Mouse (Mus musculus): ENCODE measurements around the gene Frrs1l.

Gene Frrs1l

GRCm38 (mm10) chr4:57003886-57004285 is 13.7 kb upstream of the Frrs1l start:
- no peak for TF ChIP-seq GATA4 (IDR thresholded peaks at IDR 0.05; ENCODE audit: insufficient replicate concordance, low read length)

GRCm38 (mm10) chr4:57002751-57003150 is 12.6 kb upstream of the Frrs1l start:
- no peak for TF ChIP-seq GATA4 (IDR thresholded peaks at IDR 0.05; ENCODE audit: insufficient replicate concordance, low read length)

GRCm38 (mm10) chr4:57001437-57001836 is 11.2 kb upstream of the Frrs1l start:
- no peak for TF ChIP-seq GATA4 (IDR thresholded peaks at IDR 0.05; ENCODE audit: insufficient replicate concordance, low read length)

- no peak for TF ChIP-seq GATA4 (IDR thresholded peaks at IDR 0.05; ENCODE audit: insufficient replicate concordance, low read length)
Observed at GRCm38 (mm10) chr4:56993331-56993730, 3.1 kb upstream of the Frrs1l start.

- TF ChIP-seq GATA4 (IDR thresholded peaks at IDR 0.05; ENCODE audit: insufficient replicate concordance, low read length) = no peak
Observed at GRCm38 (mm10) chr4:56991951-56992350, 1.8 kb upstream of the Frrs1l start.

DNA sequence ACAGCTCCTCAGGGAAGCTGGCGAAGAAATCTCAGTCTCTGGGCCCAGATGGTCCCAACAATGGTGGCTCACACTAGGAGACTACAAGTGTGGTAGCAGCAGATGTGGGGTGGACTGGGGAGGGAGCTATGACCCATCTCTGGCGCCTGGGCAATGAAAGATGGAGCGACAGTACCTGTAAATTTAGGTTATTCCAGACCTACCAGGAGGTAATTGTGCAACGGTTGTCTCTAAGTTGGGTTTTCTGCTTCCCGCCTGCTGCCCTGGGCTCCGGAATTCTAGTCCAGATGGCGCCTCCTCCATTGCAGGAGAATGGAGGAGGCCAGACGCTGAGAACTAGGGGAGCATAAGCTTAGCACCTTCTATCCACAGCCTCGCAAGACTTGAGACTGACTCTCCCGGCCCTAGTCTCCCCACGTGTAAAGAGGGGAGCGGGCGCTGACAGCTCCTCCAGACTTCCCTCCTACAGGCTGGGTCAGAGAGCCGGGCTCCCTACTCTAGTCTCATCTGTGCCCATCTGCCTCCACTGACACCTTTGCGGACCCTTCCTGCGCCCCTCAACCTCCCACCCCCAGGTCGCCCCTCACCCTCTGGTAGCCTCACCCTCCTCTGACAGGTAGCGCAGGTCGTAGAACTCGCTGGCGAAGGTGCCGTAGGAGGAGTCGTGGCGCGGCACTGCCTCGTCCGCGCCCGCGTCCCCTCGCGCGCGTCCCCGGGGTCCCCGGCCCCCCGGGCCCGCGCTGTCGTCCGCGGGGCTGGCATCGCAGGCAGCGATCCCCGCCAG is 568 bp downstream of the Frrs1l start:
- TF ChIP-seq GATA4 (IDR thresholded peaks at IDR 0.05; ENCODE audit: insufficient replicate concordance, low read length) = no peak

- no peak for TF ChIP-seq GATA4 (IDR thresholded peaks at IDR 0.05; ENCODE audit: insufficient replicate concordance, low read length)
Observed at GRCm38 (mm10) chr4:56965586-56966179, 24.5 kb downstream of the Frrs1l start.

GRCm38 (mm10) chr4:56963687-56964086 is 26.5 kb downstream of the Frrs1l start:
- TF ChIP-seq GATA4 (IDR thresholded peaks at IDR 0.05; ENCODE audit: insufficient replicate concordance, low read length) = no peak

DNA sequence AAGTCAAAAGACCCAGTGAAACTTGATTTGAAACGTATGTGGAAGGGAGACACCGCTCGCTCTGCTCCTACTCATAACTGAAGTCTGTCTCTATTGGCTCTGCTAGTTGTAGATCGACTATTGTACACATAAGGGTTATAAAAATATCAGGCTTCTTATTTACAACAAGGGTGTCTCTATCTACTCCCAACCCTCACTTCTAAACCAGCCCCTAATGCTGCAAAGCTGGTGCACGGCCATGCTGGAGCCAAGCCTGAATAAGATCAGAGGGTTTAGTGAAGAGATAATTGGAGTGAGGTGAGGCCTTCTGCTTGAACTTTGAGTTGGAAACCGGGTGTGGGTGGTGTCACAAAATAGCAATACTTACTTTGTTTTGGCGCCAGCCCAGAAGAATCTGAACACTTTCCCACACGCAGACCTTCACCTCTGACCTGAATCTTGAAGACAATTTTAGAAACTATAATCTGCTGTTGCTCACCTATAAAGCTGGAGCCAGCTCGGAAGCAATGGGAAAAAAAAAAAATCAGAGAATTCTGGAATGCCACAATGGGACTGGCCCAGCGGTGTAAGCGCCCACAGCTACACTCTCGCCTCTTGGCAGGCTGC is 28.8 kb downstream of the Frrs1l start:
- no peak for TF ChIP-seq GATA4 (IDR thresholded peaks at IDR 0.05; ENCODE audit: insufficient replicate concordance, low read length)

DNA sequence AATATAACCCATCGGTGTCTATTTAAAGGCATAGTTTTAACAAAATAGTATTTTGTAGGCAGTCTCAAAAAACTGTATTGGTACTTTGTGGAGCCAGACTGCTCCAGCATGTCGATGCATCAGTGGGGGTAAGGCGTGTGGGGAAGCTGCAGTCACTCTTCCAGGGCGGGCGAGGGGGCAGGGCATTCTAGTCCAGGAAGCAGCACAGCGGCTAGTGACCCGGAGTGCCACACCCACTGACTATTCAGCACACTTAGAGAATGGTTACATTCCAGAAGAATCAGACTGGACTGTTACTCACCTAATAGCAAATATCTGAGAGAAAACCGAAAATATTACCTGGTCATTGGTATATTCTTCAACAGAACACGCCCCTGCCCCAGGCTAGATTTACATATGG is 32.7 kb downstream of the Frrs1l start:
- TF ChIP-seq GATA4 (IDR thresholded peaks at IDR 0.05; ENCODE audit: insufficient replicate concordance, low read length) = no peak

- TF ChIP-seq GATA4 (IDR thresholded peaks at IDR 0.05; ENCODE audit: insufficient replicate concordance, low read length) = no peak
Observed at GRCm38 (mm10) chr4:56953235-56953634, 37.0 kb downstream of the Frrs1l start.

DNA sequence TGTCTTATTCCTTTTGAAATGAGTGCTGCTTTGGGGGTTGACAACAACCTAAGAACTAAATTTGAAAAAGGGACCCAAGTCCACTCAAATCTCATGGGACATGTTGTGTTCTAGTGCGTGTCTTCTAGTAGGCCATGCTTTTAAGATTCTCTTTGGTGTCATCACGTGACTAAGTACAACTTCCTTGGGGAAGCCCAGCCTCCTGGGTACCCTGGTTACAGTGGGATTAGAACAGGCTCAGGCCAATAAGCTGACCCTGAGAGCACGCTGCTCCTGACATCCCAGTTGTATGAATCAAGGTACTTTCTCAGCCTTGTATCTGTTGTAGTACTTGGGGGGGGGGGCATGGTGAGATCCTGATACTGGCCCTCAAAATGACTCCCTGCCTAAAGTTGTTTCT is 38.5 kb downstream of the Frrs1l start:
- TF ChIP-seq GATA4 (IDR thresholded peaks at IDR 0.05; ENCODE audit: insufficient replicate concordance, low read length) = no peak

GRCm38 (mm10) chr4:56949494-56949893 is 40.7 kb downstream of the Frrs1l start:
- no peak for TF ChIP-seq GATA4 (IDR thresholded peaks at IDR 0.05; ENCODE audit: insufficient replicate concordance, low read length)

- TF ChIP-seq GATA4 (IDR thresholded peaks at IDR 0.05; ENCODE audit: insufficient replicate concordance, low read length) = no peak
Observed at GRCm38 (mm10) chr4:56946641-56947640, 43.2 kb downstream of the Frrs1l start, which contains the start of gene Tmem245. TSS of gene Tmem245 (minus strand) at chr4:56947437.

DNA sequence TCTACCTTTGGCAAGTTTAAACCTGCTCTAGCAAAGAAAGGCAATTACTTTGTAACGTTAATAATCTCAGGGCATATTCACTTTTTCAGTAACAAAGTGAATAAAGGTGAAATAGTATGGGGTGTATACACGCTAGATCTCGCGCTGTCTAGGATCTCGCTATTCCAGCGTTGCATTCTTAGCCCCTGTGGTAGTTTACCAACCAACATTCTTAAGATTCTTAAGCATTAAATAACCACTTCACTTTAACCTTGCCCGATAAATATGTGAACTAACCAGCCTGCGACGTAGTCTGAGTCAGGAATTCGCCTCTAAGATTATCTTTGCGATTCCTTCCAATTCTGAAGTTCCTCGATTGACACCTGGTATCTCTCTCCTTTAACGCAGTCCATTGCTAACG is 44.0 kb downstream of the Frrs1l start:
- TF ChIP-seq GATA4 (IDR thresholded peaks at IDR 0.05; ENCODE audit: insufficient replicate concordance, low read length) = no peak

Measured in liver, adult (tissue).